Mouse (Mus musculus) heart, adult 2 months (tissue): Measurements from ENCODE around the gene Srgap2. TPM values are rescaled to one million over a fixed set of nuclear protein-coding genes. Genes with fewer than 3 reads are reported as not detected.

Experiments used
- DNase-seq, 2 experiments: peaks; one replicate each; pipeline ENCODE4 v3.0.0; 2021
- H3K27ac ChIP-seq: fragments of 200-600 bp; 2 replicates; pipeline ENCODE4 v1.8.1; 2022
- H3K27me3 ChIP-seq: fragments of 200-500 bp; 2 replicates; pipeline ENCODE4 v1.6.1; 2012; ENCODE audit warnings: mild to moderate bottlenecking, low read length, inconsistent platforms, mixed read lengths; ENCODE audit not compliant: control insufficient read depth, insufficient read depth
- H3K36me3 ChIP-seq: fragments of 200-500 bp; 2 replicates; pipeline ENCODE4 v1.6.1; 2012; ENCODE audit warnings: low read length, inconsistent platforms; ENCODE audit not compliant: control insufficient read depth, insufficient read depth
- H3K4me1 ChIP-seq: fragments of 200-500 bp; 2 replicates; pipeline ENCODE4 v1.6.1; 2011; ENCODE audit warnings: low read length; ENCODE audit not compliant: control insufficient read depth, insufficient read depth
- H3K4me3 ChIP-seq: fragments of 200-600 bp; 2 replicates; pipeline ENCODE4 v1.8.1; 2022
- H3K79me2 ChIP-seq: fragments of 200-500 bp; replicated peaks from 2 replicates; pipeline ENCODE4 v1.6.1; 2012; ENCODE audit warnings: mild to moderate bottlenecking, inconsistent platforms, low read length, moderate library complexity, mixed read lengths; ENCODE audit not compliant: control insufficient read depth, insufficient read depth
- H3K9ac ChIP-seq: fragments of 200-500 bp; 2 replicates; pipeline ENCODE4 v1.6.1; 2012; ENCODE audit warnings: low read depth, mild to moderate bottlenecking, control low read depth, inconsistent platforms, low read length, mixed read lengths
- CTCF ChIP-seq: fragments of 200-600 bp; IDR thresholded peaks from 2 replicates; pipeline ENCODE4 v1.8.1; 2022; ENCODE audit warnings: antibody characterized with exemption, mild to moderate bottlenecking, moderate library complexity
- EP300 ChIP-seq: fragments of 200-500 bp; IDR thresholded peaks from 2 replicates; pipeline ENCODE4 v1.6.1; 2011; ENCODE audit warnings: low read depth, low read length, control low read depth; ENCODE audit not compliant: insufficient read depth
- POLR2A ChIP-seq: fragments of 200-500 bp; IDR thresholded peaks from 2 replicates; pipeline ENCODE4 v1.6.1; 2011; ENCODE audit warnings: mild to moderate bottlenecking, low read depth, low read length, control low read depth; ENCODE audit not compliant: insufficient read depth
- WGBS: fragments of 180-500 bp; shearing (Covaris S2); methylation state at CpG from one replicate; pipeline ENCODE4 v1.1.7; 2018; 5-methylcytosine and 5-hydroxymethylcytosine counted together
- intact Hi-C: fragments of 180-260 bp; cut with DNase I; formaldehyde crosslinking; loops from one replicate; pipeline ENCODE4 v1.15.1; 2025
- polyA plus RNA-seq: library from polyadenylated mRNA; depleted of rRNA; stranded (reverse); fragments of >200 nt; gene quantifications from 2 replicates; pipeline ENCODE4 v1.2.3, GENCODE M21; 2012
- total RNA-seq, 2 experiments: library from RNA; stranded (reverse); gene quantifications; 2 replicates each; pipeline ENCODE4 v1.2.3; 2021

Srgap2 gene
- total and polyA plus RNA-seq, 3 experiments: 15.2 to 20.5 (median 15.9) TPM

DNA sequence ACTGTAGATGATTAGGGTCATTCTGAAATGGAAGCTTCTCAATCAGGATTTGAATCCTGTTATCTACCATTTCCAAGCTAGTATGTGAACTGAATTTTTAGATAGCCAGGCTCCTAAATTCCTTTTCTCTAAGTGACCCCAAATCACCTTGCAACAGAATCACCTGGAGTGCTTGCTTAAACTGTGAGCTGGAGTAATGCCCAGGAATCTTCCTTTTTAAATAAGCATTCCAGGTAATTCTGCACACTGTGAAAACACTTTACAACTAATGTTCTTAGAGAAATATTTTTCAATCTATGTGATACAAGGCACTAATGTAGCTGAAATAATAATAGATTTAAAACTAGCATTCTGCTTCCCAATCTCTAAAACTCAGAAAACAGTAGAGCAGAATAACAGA lies 106.0 kb downstream of the Srgap2 start:
- no peak overlapping the region for H3K4me3 ChIP-seq
- peaks cover 17% of the 10 kb centered on the region for H3K36me3 ChIP-seq
- TF ChIP-seq CTCF (no peak), POLR2A (no peak), EP300 (no peak)
- intact Hi-C loops: no loop called here
- no peaks in the 10 kb centered on the region; the same call in 1 of the 2 replicates for H3K79me2 ChIP-seq
- H3K27ac ChIP-seq: no peak overlapping the region
- no peak overlapping the region for H3K9ac ChIP-seq
- peaks cover 6% of the 10 kb centered on the region for H3K4me1 ChIP-seq
- H3K27me3 ChIP-seq: no peaks in the 10 kb centered on the region
- no peak for DNase-seq

DNA sequence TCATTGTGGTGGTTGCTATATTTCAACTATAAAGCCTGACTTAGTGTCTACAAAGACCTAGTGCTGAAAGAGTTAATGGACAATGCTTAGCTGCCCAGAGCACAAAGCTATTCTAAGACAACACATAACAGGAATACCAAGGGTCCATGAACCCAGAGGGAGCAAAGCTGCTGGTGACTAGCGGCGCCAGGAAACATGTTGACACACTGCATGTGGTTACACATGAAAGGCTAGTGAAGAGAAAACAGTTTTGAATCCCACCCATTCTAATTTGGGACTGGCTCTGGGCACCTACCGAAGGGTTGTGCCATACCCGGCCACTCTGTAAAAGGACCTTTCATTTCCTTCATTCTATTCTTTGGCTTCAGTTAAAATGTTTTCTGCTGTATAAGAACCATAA lies 106.5 kb downstream of the Srgap2 start:
- H3K9ac ChIP-seq: no peak overlapping the region
- no peaks in the 10 kb centered on the region; the same call in 1 of the 2 replicates for H3K79me2 ChIP-seq
- WGBS: 52% methylated on average over 4 of the region's 4 CpGs
- H3K27ac ChIP-seq: no peak overlapping the region
- no peak for TF ChIP-seq POLR2A
- TF ChIP-seq EP300: no peak
- TF ChIP-seq CTCF: no peak
- peaks cover 17% of the 10 kb centered on the region for H3K36me3 ChIP-seq
- H3K4me3 ChIP-seq: no peak overlapping the region
- H3K4me1 ChIP-seq: peaks cover 6% of the 10 kb centered on the region
- no peaks in the 10 kb centered on the region for H3K27me3 ChIP-seq
- no peak for DNase-seq
- intact Hi-C loops: no loop called here

DNA sequence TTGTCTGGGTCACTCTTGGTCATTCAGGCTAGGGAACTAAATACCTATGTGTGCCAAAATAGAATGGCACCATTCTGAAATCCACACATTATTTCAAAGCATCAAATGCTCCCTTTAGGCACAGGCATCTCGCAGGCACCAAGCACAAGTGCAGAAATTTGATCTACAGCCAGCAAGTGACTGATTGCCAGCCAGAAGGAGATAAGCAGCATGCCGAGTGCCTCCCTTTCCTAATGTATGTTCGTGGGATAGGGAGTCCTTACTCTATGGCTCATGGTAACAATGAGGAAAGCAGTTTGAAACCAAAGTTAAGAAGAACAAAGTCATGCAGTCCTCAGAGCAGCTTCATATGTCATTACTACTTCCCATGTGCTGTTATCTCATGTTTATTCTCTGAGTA lies 107.8 kb downstream of the Srgap2 start:
- DNase-seq: peak in 1 of 2 experiments; percentile 18
- intact Hi-C loops: no loop called here
- no peaks in the 10 kb centered on the region for H3K79me2 ChIP-seq
- H3K36me3 ChIP-seq: peaks cover 14% of the 10 kb centered on the region
- H3K27me3 ChIP-seq: no peaks in the 10 kb centered on the region
- TF ChIP-seq CTCF (no peak), EP300 (no peak), POLR2A (no peak)
- H3K9ac ChIP-seq: no peak overlapping the region
- no peak overlapping the region for H3K27ac ChIP-seq
- H3K4me1 ChIP-seq: peaks cover 6% of the 10 kb centered on the region
- WGBS: 24% methylated on average over 3 of the region's 3 CpGs
- no peak overlapping the region for H3K4me3 ChIP-seq

- no peak overlapping the region for H3K9ac ChIP-seq
- peaks cover 14% of the 10 kb centered on the region for H3K36me3 ChIP-seq
- DNase-seq: no peak
- no peaks in the 10 kb centered on the region for H3K27me3 ChIP-seq
- no peak overlapping the region for H3K27ac ChIP-seq
- H3K4me1 ChIP-seq: peaks cover 5% of the 10 kb centered on the region
- H3K79me2 ChIP-seq: no peaks in the 10 kb centered on the region
- WGBS: 65% methylated on average over 5 of the region's 5 CpGs
- H3K4me3 ChIP-seq: no peak overlapping the region
- TF ChIP-seq CTCF: no peak
- TF ChIP-seq EP300: no peak
- TF ChIP-seq POLR2A: no peak
- intact Hi-C loops: no loop called here
These were observed 109.1 kb downstream of the Srgap2 start for GRCm38 (mm10) chr1:131417821-131418660.

DNA sequence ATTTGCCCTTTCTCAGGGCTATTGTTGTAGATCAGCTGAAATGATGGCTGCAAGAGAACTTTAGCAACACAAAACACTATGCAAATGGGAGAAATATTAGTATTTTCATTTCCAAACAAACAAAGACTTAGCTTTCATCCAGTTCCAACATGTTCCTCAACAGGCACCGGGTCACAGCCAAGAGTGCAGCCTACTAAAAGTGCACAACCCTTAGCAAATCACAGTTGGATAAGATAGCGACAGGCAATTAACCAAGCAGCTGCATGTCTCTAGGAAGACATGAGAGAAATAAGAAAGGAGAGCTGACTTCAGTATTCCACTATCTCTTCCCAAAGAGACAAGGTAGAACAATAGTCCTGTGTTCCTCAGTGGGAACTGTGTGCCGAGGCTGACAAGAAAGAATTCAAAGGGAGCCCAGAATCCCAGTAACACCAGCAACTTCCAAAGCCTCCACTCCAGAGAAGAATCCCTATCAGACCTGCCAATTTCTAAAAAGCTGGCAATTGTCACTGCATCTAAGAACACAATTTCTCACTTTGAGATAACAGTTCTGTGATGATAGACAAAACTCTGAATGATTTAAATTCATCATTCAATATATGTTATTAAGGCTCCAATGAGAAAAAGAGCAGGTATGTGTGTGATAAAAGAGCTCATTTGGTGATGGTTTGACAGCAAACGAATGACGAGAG lies 109.9 kb downstream of the Srgap2 start:
- intact Hi-C loops: no loop called here
- no peak for TF ChIP-seq CTCF
- no peak for TF ChIP-seq EP300
- TF ChIP-seq POLR2A: no peak
- DNase-seq: no peak
- Histone ChIP-seq H3K36me3 (peaks cover 14% of the 10 kb centered on the region), H3K79me2 (no peaks in the 10 kb centered on the region), H3K9ac (no peak overlapping the region), H3K27me3 (no peaks in the 10 kb centered on the region), H3K4me3 (no peak overlapping the region), H3K4me1 (peaks cover 5% of the 10 kb centered on the region), H3K27ac (no peak overlapping the region)
- 53% methylated on average over 5 of the region's 5 CpGs for WGBS

DNA sequence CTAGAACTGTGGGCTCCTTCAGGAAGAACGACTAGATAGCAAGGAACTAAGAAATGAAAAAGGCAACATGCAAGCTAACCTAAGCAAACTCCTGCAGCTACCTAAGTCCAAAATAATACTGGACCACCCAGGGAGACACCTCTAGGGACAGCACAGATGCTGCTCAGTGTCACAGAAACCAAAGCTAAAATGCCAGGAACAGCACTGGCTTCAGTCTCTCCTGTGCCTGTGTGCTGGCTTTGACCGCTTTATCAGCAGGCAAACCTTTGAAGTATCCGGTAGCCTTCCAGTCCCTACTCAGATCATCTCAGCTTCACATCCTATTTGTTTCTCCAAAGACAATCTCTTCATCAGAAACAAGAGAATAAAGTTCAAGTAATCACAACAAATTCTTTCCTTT lies 123.6 kb downstream of the Srgap2 start:
- H3K27me3 ChIP-seq: no peaks in the 10 kb centered on the region
- H3K4me1 ChIP-seq: peaks cover 3% of the 10 kb centered on the region; the same call in 1 of the 2 replicates
- no peak overlapping the region for H3K27ac ChIP-seq
- no peak for TF ChIP-seq EP300
- no peak for TF ChIP-seq POLR2A
- no peak for TF ChIP-seq CTCF
- intact Hi-C loops: no loop called here
- no peak overlapping the region for H3K4me3 ChIP-seq
- no peaks in the 10 kb centered on the region for H3K36me3 ChIP-seq
- 64% methylated on average over 3 of the region's 3 CpGs for WGBS
- DNase-seq: no peak
- H3K9ac ChIP-seq: no peak overlapping the region
- no peaks in the 10 kb centered on the region for H3K79me2 ChIP-seq
